Mouse (Mus musculus) liver, embryonic 15.5 days (tissue): ENCODE measurements at regions not wholly inside any gene's neighbourhood (a gene's known extent, or its start where the extent isn't known, plus 50 kb on each side); places are given as distances from the start of the nearest gene placed in this dataset.

Source experiments
- ATAC-seq: fragments of 200-750 bp; cut with Nextera tagmentation; 2 replicates; pipeline ENCODE4 v1.8.0; 2017; ENCODE audit warnings: moderate number of reproducible peaks, mild to moderate bottlenecking, moderate library complexity; ENCODE audit not compliant: insufficient read depth
- H3K27ac ChIP-seq: fragments of 300-500 bp; sonication (generic); replicated peaks from 2 replicates; pipeline ENCODE4 v1.5.1; 2015; ENCODE audit warnings: mild to moderate bottlenecking, inconsistent platforms
- H3K27me3 ChIP-seq: fragments of 300-500 bp; sonication (generic); 2 replicates; pipeline ENCODE4 v1.6.1; 2015; ENCODE audit warnings: mild to moderate bottlenecking, inconsistent platforms
- H3K36me3 ChIP-seq: fragments of 300-500 bp; sonication (generic); replicated peaks from 2 replicates; pipeline ENCODE4 v1.6.1; 2015; ENCODE audit warnings: moderate library complexity, mild to moderate bottlenecking, inconsistent platforms
- H3K4me1 ChIP-seq: fragments of 300-500 bp; sonication (generic); replicated peaks from 2 replicates; pipeline ENCODE4 v1.6.1; 2015; ENCODE audit warnings: inconsistent platforms
- H3K4me2 ChIP-seq: fragments of 300-500 bp; sonication (generic); 2 replicates; pipeline ENCODE4 v1.6.1; 2015; ENCODE audit warnings: moderate library complexity, mild to moderate bottlenecking, inconsistent platforms
- H3K4me3 ChIP-seq: fragments of 300-500 bp; sonication (generic); replicated peaks from 2 replicates; pipeline ENCODE4 v1.5.1; 2015; ENCODE audit warnings: mild to moderate bottlenecking, inconsistent platforms
- H3K9ac ChIP-seq: fragments of 300-500 bp; sonication (generic); 2 replicates; pipeline ENCODE4 v1.6.1; 2015; ENCODE audit warnings: moderate library complexity, mild to moderate bottlenecking, inconsistent platforms
- H3K9me3 ChIP-seq: fragments of 300-500 bp; sonication (generic); replicated peaks from 2 replicates; pipeline ENCODE4 v1.6.1; 2016; ENCODE audit warnings: inconsistent platforms
- WGBS: fragments of 180-500 bp; shearing (Covaris S2); methylation state at CpG from one replicate; pipeline ENCODE4 v1.1.7; 2015; ENCODE audit warnings: mixed read lengths; ENCODE audit not compliant: insufficient replicate concordance; 5-methylcytosine and 5-hydroxymethylcytosine counted together

GRCm38 (mm10) chr11:113187407-113187806 lies 405.4 kb downstream of the Sox9 start:
- H3K27ac ChIP-seq, result no peak overlapping the region
- no peak overlapping the region for H3K4me3 ChIP-seq
- no peak for ATAC-seq
- H3K27me3 ChIP-seq, result no peaks in the 10 kb centered on the region
- H3K4me2 ChIP-seq, result no peak overlapping the region
- no peak overlapping the region for H3K9ac ChIP-seq
- no peaks in the 10 kb centered on the region for H3K9me3 ChIP-seq
- 63% methylated on average over 8 of the region's 8 CpGs for WGBS
- H3K4me1 ChIP-seq, result no peaks in the 10 kb centered on the region
- H3K36me3 ChIP-seq, result no peaks in the 10 kb centered on the region

- Histone ChIP-seq H3K36me3 (no peaks in the 10 kb centered on the region), H3K9me3 (no peaks in the 10 kb centered on the region), H3K27ac (no peak overlapping the region), H3K4me3 (no peak overlapping the region), H3K4me2 (no peak overlapping the region), H3K4me1 (no peaks in the 10 kb centered on the region), H3K27me3 (no peaks in the 10 kb centered on the region), H3K9ac (no peak overlapping the region)
- 34% methylated on average over 4 of the region's 4 CpGs for whole genome bisulfite sequencing
- no peak for ATAC-seq
Observed at GRCm38 (mm10) chr11:113188263-113188920, 406.4 kb downstream of the Sox9 start.

DNA sequence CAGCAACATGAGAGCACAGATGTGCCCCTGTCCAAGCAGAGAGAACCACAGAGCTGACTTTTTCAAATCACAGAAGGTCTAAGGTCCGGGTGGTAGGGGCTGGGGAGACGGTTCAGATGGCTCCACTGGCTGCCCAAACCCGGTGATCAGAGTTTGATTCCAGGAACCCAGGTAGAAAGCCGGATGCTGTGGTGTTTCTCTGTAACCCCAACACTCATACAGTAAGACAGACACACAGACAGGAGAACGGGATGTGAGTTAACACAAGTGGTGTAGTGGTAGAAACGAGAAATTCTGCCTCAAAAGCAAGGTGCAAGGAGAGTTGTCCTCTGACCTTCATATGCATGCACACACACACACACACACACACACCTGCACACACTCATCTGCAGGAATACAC lies 408.0 kb downstream of the Sox9 start:
- 50% methylated on average over 6 of the region's 6 CpGs for WGBS
- no peaks in the 10 kb centered on the region for H3K9me3 ChIP-seq
- no peak overlapping the region for H3K27ac ChIP-seq
- H3K27me3 ChIP-seq, result no peaks in the 10 kb centered on the region
- no peak overlapping the region for H3K4me2 ChIP-seq
- H3K4me3 ChIP-seq, result no peak overlapping the region
- no peaks in the 10 kb centered on the region for H3K4me1 ChIP-seq
- H3K36me3 ChIP-seq, result no peaks in the 10 kb centered on the region
- H3K9ac ChIP-seq, result no peak overlapping the region
- no peak for ATAC-seq

DNA sequence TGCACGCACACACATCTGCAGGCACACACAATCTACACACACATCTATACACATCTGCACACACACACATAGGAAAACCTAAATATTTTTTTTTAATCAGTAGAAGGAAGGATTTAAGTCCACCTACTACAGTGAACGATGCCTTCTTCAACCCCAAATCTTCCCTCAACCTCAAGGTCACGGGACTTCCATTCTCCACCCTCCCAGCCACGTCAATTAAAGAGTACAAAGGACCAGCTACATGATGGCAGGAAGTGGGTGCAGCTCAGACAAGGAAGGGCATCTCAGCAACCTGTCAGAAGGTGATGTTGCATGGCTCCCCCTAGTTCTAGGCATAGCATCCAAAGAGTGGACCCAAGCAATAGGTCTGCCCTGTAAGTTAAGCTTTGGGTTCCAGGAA lies 408.5 kb downstream of the Sox9 start:
- 42% methylated on average over 4 of the region's 4 CpGs for WGBS
- ATAC-seq, result no peak
- no peak overlapping the region for H3K27ac ChIP-seq
- H3K9me3 ChIP-seq, result no peaks in the 10 kb centered on the region
- H3K4me1 ChIP-seq, result no peaks in the 10 kb centered on the region
- no peaks in the 10 kb centered on the region for H3K36me3 ChIP-seq
- no peak overlapping the region for H3K9ac ChIP-seq
- no peaks in the 10 kb centered on the region for H3K27me3 ChIP-seq
- H3K4me2 ChIP-seq, result no peak overlapping the region
- no peak overlapping the region for H3K4me3 ChIP-seq

GRCm38 (mm10) chr11:113191006-113191405 lies 409.0 kb downstream of the Sox9 start:
- 66% methylated on average over 7 of the region's 7 CpGs for WGBS
- Histone ChIP-seq H3K9me3 (no peaks in the 10 kb centered on the region), H3K4me1 (no peaks in the 10 kb centered on the region), H3K36me3 (no peaks in the 10 kb centered on the region), H3K4me2 (no peak overlapping the region), H3K4me3 (no peak overlapping the region), H3K27me3 (no peaks in the 10 kb centered on the region), H3K9ac (no peak overlapping the region), H3K27ac (no peak overlapping the region)
- ATAC-seq, result no peak

DNA sequence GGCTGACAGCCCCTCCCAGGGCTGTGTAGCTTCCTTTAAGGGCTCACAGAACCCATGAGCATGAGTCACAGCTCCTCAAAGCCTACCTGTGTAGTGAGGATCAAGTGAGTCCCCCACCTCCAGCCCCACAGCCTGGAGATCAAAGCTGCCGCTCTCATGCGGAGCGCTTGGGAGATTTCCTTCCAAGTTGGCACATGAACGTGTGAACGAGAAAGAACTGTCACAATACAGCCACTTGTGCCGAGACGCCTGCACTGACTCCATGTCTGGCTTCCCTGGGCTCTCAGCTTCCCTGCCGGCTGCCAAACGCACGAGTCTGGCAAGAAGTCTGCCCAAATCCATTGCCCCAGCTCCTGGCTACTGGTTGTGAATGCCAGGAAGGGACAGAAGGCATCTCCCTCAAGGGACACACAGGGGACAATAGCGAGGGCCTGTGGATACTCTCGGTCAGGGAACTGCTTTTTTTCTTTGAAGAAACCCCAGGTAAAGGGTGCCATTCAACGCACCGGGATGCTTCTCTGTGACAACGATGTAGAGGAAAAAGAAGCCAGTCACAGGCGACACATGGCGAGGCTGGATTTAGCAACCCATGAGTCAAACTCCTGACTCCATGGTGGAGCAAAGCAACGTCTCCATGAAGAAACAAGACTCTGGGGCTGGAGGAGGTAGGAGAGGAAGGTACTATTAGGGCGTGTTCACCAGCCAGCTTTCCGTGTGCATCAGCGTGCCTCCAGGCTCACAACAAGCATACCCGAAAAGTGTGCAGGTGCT lies 410.2 kb downstream of the Sox9 start:
- Histone ChIP-seq H3K4me2 (no peak overlapping the region), H3K9ac (no peak overlapping the region), H3K27me3 (no peaks in the 10 kb centered on the region), H3K4me3 (no peak overlapping the region), H3K36me3 (no peaks in the 10 kb centered on the region), H3K27ac (no peak overlapping the region), H3K4me1 (no peaks in the 10 kb centered on the region), H3K9me3 (no peaks in the 10 kb centered on the region)
- WGBS, result 55% methylated on average over 22 of the region's 22 CpGs
- no peak for ATAC-seq

- Histone ChIP-seq H3K27me3 (peaks cover 4% of the 10 kb centered on the region; the same call in 1 of the 2 replicates), H3K4me3 (no peak overlapping the region), H3K36me3 (no peaks in the 10 kb centered on the region), H3K9ac (no peak overlapping the region), H3K9me3 (no peaks in the 10 kb centered on the region), H3K4me1 (no peaks in the 10 kb centered on the region), H3K4me2 (no peak overlapping the region), H3K27ac (no peak overlapping the region)
- no peak for ATAC-seq
- 48% methylated on average over 15 of the region's 15 CpGs for WGBS
Observed at GRCm38 (mm10) chr11:113194144-113194827, 412.3 kb downstream of the Sox9 start.
